Mouse (Mus musculus): ENCODE data around the gene Pitpnm2.
A peak's percentile ranks its signal among the peaks of the same experiment; 100 is the strongest.

The Pitpnm2 gene

GRCm38 (mm10) chr5:124182097-124182496 is 67.5 kb downstream of the Pitpnm2 start:
- DNase-seq (ENCODE audit: low read depth, low spot score), result no peak

GRCm38 (mm10) chr5:124180500-124181167 is 68.9 kb downstream of the Pitpnm2 start:
- DNase-seq (ENCODE audit: low read depth, low spot score), result no peak

GRCm38 (mm10) chr5:124179411-124179810 is 70.1 kb downstream of the Pitpnm2 start:
- no peak for DNase-seq (ENCODE audit: low read depth, low spot score)

DNA sequence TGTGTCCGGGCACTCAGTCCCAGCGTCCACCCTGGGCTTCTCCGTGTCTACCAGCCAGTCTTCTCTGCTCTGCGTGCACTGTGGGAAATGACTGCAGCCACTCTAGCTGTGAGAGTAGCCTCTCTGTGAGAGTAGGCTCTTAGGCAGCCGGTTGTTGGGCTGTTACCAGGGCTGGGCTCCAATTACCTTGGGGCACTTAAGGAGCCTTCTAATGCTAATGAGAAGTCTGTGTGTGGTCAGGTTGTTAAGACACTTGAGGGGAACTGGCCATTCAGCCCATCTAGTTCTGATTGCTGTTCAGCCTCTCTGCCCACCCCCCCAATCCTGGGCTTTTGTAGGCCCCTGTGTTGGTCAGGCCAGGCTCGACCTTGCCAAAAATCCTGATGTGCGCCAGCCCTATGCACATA is 72.8 kb downstream of the Pitpnm2 start:
- DNase-seq (ENCODE audit: low read depth, low spot score), result no peak

DNA sequence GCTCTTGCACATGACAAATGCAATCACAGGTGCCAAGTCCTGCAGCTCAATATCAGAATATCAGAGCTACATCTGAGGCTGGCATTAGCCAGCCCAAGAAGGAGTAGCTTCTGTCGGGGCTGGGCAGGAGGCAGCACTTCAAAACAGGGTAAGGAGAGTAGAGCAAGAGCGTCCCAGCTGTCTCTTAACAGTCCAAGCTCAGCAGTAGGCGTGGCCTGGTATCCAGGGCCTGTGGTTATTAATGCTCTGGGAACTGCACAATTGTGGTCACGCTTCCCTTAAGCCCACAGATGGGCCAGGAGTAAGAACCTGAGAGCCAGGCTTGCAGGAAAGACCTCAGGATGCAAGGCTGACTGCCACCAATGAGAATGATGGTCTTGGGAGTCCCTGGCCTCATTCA is 74.4 kb downstream of the Pitpnm2 start:
- DNase-seq (ENCODE audit: low read depth, low spot score), result no peak

DNA sequence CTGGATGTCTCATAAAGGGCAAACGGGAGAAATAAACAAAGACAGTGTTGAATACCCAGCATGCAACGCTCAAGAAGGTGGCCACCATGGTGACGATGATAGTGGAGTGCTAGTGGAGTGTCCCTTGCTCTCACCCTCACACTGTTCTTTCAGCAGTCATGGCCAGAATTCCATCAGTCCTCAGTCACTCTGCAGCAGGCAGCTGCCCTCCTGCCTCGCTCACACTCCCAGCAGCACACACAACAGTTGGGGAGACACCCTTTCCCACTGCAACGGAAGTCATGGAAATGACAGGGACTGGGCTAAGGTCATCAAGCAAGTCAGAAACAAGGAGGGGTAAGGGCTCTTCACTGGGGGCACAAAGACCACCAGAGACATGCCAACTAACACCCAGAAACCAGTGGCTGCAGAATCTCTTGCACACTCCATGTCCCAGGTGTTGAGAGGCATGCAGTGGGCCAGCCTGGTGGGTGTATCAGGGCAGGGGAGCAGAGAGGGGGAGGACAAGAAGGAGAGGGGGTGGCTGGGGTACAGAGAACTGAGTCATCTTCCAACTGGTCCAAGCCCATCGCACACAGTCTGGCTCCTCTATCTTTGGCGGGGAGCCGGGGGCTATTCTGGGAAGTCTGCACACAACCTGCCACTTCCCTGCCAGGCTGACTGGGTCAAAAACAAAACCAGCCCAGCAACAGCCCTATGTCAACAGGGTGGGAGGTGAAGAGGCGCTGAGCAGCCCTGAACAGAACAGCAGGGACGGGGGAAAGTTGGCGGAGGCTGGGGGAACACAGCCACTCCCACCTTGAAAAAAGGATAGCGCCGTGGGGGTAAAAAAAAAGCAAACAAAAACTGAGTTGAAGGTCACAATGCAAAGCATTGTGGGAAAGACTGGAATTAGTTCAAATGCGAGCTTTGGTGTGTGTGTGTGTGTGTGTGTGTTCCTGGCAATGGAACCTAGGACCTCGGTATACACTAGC is 76.3 kb downstream of the Pitpnm2 start:
- DNase-seq (ENCODE audit: low read depth, low spot score), result no peak

DNA sequence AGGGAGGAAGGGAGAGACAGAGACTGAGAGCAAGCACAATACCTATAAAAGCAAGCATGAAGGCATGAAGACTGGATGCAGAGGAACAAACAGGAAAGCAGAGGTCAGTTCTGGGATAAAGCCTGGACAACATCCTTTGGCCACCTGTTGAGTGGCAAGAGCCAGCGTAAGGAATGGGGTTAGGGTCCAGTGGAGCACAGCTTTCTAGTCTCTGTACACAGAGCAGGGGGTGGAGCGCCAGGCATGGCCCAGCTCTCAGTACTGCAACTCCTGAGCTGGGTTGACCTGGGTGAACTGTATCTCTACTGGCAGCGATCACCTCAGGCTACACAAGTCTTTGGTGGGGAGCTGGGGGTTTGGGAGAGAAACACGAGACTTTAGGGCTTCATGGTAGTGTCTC is 77.3 kb downstream of the Pitpnm2 start:
- DNase-seq (ENCODE audit: low read depth, low spot score), result no peak

GRCm38 (mm10) chr5:124171781-124172180 is 77.8 kb downstream of the Pitpnm2 start:
- no peak for DNase-seq (ENCODE audit: low read depth, low spot score)

GRCm38 (mm10) chr5:124169224-124169621 is 80.3 kb downstream of the Pitpnm2 start:
- no peak for DNase-seq (ENCODE audit: low read depth, low spot score)

DNA sequence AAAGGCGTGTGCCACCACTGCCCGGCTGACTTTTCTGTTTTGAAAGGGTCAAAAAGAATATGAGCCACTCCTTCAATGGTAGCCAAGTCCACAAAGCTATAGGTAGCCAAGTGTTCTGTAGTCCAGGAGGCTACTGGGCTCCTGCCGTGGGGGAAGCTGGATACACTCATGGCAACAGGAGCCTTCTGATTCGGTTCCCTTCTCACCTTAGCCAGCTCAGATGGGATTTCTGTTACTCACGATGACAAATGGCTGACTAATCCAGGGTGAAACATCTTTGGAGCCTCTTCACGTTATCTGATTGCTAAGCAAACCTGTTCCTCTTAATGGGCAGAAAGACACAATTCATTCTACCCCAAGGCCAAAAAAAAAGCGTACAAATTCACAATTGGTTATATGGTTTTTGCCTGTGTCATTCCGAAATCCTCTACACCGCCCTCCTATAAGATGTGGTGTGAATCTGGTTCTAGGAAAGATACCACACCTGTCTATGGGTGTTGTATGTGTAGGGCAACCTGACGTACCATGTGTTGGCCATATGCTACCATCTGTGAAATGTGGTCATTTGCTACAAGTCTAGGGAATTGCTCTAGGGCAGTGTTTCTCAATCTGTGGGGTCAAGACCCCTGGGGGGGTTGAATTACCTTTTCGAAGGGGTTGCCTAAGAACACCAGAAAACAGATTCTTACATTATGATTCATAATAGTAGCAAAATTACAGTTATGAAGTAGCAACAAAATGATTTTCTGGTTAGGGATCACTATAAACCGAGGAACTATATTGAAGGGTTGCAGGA is 80.9 kb downstream of the Pitpnm2 start:
- no peak for DNase-seq (ENCODE audit: low read depth, low spot score)

DNA sequence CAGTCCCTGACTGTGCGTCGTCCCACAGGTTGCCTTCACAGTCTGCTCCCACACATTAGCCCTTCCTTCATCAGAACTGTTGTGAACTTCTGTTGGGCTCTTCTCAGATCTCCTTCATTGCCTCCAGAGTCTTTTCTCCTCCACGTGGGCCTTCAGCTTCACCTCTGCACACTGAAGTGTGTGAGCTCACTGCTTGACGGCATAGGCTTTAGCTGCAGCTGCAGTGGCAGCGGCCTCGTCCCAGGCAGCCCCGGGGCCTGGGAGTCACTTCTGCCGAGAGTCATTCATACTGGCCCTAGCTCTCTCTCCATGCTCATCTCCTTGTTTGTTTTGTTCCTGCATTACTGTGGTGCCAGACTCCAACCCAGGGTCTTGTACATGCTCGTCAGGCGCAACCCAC is 81.9 kb downstream of the Pitpnm2 start:
- no peak for DNase-seq (ENCODE audit: low read depth, low spot score)

- DNase-seq (ENCODE audit: low read depth, low spot score), result no peak
Observed at GRCm38 (mm10) chr5:124166741-124167140, 82.8 kb downstream of the Pitpnm2 start.

DNA sequence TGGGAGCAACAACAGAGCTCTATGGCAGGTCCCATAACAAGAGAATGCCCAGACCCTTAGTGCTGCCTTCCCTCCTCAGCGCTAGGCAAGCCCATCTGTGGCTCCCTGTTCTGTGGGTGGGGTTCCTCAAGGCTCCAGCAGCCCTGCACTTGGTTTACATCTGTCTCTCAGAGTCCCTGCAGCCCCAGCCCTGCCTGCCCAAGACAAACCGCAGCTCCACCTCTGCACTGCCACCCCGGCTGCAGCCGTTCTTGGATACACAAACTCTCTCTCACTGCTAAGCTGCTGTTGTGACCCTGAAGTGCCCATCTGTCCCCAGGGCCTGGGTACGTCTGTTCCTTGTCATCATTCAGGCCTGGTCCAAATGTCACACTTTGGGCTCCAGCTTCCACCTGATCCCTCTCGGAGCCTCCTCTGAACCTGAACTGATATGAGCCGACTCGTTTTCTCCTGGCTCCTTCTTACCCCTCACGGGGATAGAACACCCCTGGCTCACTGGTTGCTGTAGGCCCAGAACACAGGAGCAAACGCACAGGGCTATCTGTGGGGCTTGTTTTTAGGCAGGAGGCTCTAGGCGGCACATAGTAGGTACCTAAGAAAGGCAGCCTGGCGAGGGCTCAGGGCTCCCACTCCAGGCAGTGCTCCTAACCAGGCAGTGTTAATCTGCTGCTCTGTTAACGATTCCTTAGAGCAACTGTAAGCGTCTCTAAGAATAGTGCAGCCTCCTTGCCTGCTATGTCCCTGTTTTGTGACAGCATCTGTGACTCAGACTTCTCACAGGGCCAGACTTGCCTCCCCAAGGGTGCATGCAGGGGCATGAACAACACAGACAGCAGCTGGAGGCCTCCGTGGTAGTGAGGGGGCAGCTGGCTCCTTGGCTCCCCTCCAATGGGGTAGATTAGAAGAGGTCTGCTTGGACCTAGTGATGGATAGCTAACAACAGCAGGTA is 83.7 kb downstream of the Pitpnm2 start:
- DNase-seq (ENCODE audit: low read depth, low spot score), result no peak

- no peak for DNase-seq (ENCODE audit: low read depth, low spot score)
Observed at GRCm38 (mm10) chr5:124163445-124163844, 86.1 kb downstream of the Pitpnm2 start.

GRCm38 (mm10) chr5:124162577-124162976 is 87.0 kb downstream of the Pitpnm2 start:
- DNase-seq (ENCODE audit: low read depth, low spot score), result peak; percentile 60

DNA sequence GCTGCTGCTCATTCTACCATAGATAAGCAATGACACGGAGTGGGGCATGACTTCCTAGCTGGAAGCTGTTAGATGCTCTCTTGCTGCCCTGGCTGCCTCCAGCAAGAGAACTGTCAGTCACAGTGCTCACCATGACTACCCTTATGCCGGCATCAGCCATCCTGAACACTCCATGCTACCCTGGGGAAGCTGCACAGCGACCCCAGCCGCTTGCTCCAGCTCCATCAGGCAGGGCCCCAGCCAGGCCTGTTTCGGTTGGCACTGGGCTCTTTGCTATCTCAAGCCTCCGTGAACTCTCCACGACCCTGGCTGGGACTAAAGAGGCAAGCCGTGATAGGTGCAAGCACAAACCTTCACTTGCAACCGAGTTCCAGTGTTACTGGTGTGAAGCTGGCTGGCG is 87.7 kb downstream of the Pitpnm2 start:
- no peak for DNase-seq (ENCODE audit: low read depth, low spot score)

- DNase-seq (ENCODE audit: low read depth, low spot score), result no peak
Observed at GRCm38 (mm10) chr5:124159453-124159852, 90.1 kb downstream of the Pitpnm2 start.

GRCm38 (mm10) chr5:124158305-124158704 is 91.3 kb downstream of the Pitpnm2 start:
- DNase-seq (ENCODE audit: low read depth, low spot score), result no peak

DNA sequence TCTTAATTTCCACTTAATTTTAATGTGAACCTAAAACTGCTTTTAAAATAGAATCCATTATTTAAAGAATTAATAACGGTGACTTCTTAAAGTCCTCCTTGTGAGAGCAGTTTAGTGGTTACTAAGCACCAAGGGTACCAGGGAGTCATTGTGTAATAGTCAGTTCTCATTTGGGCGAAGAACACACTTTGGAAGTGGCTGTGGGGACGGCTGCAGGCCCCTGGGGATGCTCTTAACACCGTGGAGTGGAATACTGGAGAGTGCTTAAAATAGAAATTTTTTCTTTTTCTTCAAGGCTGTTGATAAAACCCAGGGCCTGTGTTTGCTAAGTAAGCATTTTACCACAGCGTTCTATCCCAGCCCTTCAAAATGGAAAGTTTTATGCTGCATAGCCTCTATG is 93.6 kb downstream of the Pitpnm2 start:
- DNase-seq (ENCODE audit: low read depth, low spot score), result no peak

- DNase-seq (ENCODE audit: low read depth, low spot score), result no peak
Observed at GRCm38 (mm10) chr5:124152734-124153133, 96.8 kb downstream of the Pitpnm2 start.

- no peak for DNase-seq (ENCODE audit: low read depth, low spot score)
Observed at GRCm38 (mm10) chr5:124150895-124151294, 98.7 kb downstream of the Pitpnm2 start.

All from A20 (cell line).